Mouse (Mus musculus): Measurements from ENCODE around the gene Rap2a. TPM values are rescaled to one million over a fixed set of nuclear protein-coding genes. Genes with fewer than 3 reads are reported as not detected.

Gene Rap2a
- polyA plus RNA-seq (2012; ENCODE audit: low replicate concordance), result 3.1 and 4.1 TPM in 2 replicates

GRCm38 (mm10) chr14:120477982-120478568 is at the start of gene Rap2a:
Rap2a (plus strand) TSS chr14:120478444.

Other genes with a start within 250 kb of the Rap2a start
- gene Mbnl2, start 202.8 kb upstream of the Rap2a start, polyA plus RNA-seq (2012; ENCODE audit: low replicate concordance), result 60.0 and 170 TPM in 2 replicates